Mouse (Mus musculus): ENCODE measurements around the gene Sema4g.

DNA sequence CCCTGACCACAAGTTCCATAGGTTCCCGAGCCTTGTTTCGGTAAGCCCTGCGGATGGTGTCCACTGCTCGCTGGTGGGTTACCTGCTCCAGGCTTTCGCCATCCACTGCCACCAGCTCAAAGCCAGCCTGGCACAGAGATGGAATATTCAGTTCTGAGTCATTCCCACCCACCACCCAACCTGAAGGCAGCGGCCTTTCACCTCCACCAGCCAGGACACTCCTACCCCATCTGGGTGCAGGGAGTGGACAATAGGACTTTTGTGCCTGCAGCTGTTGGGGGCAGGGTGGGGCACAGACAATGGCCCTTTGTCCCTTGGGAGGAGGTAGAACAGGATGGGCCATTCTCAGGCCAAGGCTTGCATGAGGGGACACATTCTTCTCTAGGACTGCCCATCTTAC, 38.9 kb downstream of the Sema4g start:
- TF ChIP-seq GATA1 (IDR thresholded peaks at IDR 0.05; ENCODE audit: borderline replicate concordance, low read length): no peak
- TF ChIP-seq FLI1 (IDR thresholded peaks at IDR 0.05; ENCODE audit: low read length): no peak

All from megakaryocyte, embryonic 14.5 days (primary cell).